ENCODE assay signal across 22 mouse cellular contexts in genomic region chr10:79974087-79974486, GRCm38 (mm10). TPM values are rescaled to one million over a fixed set of nuclear protein-coding genes. Genes with fewer than 3 reads are reported as not detected.
DNase-seq lines count a peak whose midpoint lies in the region; ATAC-seq and TF ChIP-seq lines count a peak whose summit lies in the region.
"Had no signal": no experiment of that assay in that cellular context is flagged by ENCODE, and none has a peak within 500 bp of the region (broad histone marks: within the 10 kb centered on the region; RNA-seq: fewer than 3 reads in every experiment).

No protein-coding gene starts in this region.

- DNase-seq in forebrain, embryonic 10.5 days (ENCODE audit: extremely low spot score, low spot score) = no peak
- DNase-seq in forebrain, embryonic 11.5 days (ENCODE audit: low spot score) = no peak
- DNase-seq in heart, adult 18-20 months = no peak
- no peak for DNase-seq in testis, postnatal 10 days (ENCODE audit: low spot score)
- DNase-seq in cerebellum, adult 11-12 months = no peak
- DNase-seq: adrenal gland, adult 2 months; adrenal gland, postnatal 10 days; adrenal gland, postnatal 25 days; B cell, adult 2 months; cerebellum, adult 11 months; cerebellum, adult 2 months; cerebellum, adult 9-10 months; cerebellum, postnatal 25 days; forebrain, postnatal 0 days had no signal

- no peak for ATAC-seq in forebrain, embryonic 11.5 days (replicated peaks; ENCODE audit: low FRiP score)
- ATAC-seq in heart, embryonic 14.5 days (ENCODE audit: insufficient number of reproducible peaks, insufficient read depth, low FRiP score, low read depth) = 0 out of 2 replicates have a peak, but pooled peaks have one; percentile 3
- ATAC-seq: CD4-positive, CD25-positive, alpha-beta regulatory T cell, adult 4 months; forebrain, embryonic 13.5 days; forebrain, embryonic 15.5 days; forebrain, postnatal 0 days had no signal

- H3K36me3 ChIP-seq in forebrain, embryonic 10.5 days (replicated peaks) = peaks cover 58% of the 10 kb centered on the region
- peaks cover 21% of the 10 kb centered on the region for H3K36me3 ChIP-seq in forebrain, embryonic 11.5 days (ENCODE audit: control insufficient read depth, insufficient read depth, low read length)
- H3K36me3 ChIP-seq in heart, embryonic 14.5 days (ENCODE audit: control insufficient read depth, insufficient read depth, low read length) = peaks cover 42% of the 10 kb centered on the region
- H3K36me3 ChIP-seq in testis, adult 2 months (ENCODE audit: control insufficient read depth, insufficient read depth, low read length) = no peaks in the 10 kb centered on the region; the same call in 1 of the 2 replicates

- WGBS in forebrain, embryonic 10.5 days = 88% methylated on average over 21 of the region's 21 CpGs
- 92% methylated on average over 21 of the region's 21 CpGs for WGBS in forebrain, embryonic 11.5 days
- 90% methylated on average over 21 of the region's 21 CpGs for WGBS in heart, embryonic 14.5 days

- TF ChIP-seq CTCF in testis, adult 2 months (IDR thresholded peaks at IDR 0.05; ENCODE audit: control insufficient read depth, insufficient read depth, insufficient replicate concordance, low read depth, low read length) = no peak

- no peak for TF ChIP-seq POLR2A in testis, adult 2 months (IDR thresholded peaks at IDR 0.05; ENCODE audit: control insufficient read depth, low read depth, low read length)

- H3K27ac ChIP-seq in forebrain, embryonic 10.5 days = no peak overlapping the region
- no peak overlapping the region for H3K27ac ChIP-seq in forebrain, embryonic 11.5 days (ENCODE audit: low read depth, low read length)
- H3K27ac ChIP-seq in heart, embryonic 14.5 days (replicated peaks in 1 of 2; ENCODE audit: control insufficient read depth in 1 of 2, insufficient read depth in 1 of 2, low read depth in 2 of 2, low read length in 2 of 2) = no peak overlapping the region
- H3K27ac ChIP-seq in testis, adult 2 months (ENCODE audit: control insufficient read depth, insufficient read depth, low read depth, low read length) = no peak overlapping the region
- H3K27ac ChIP-seq: embryonic facial prominence, embryonic 10.5 days; embryonic facial prominence, embryonic 12.5 days; forebrain, embryonic 13.5 days; forebrain, embryonic 15.5 days had no signal

- 0 out of 2 replicates have a peak overlapping the region, but pooled peaks have one; percentile 4 for H3K4me3 ChIP-seq in forebrain, embryonic 10.5 days
- no peak overlapping the region for H3K4me3 ChIP-seq in forebrain, embryonic 11.5 days (ENCODE audit: low read depth, low read length)
- no peak overlapping the region for H3K4me3 ChIP-seq in heart, embryonic 14.5 days (ENCODE audit: control insufficient read depth in 1 of 2, insufficient read depth in 1 of 2, low read depth in 1 of 2, low read length in 2 of 2)
- peak overlapping the region; percentile 39 for H3K4me3 ChIP-seq in testis, adult 2 months (ENCODE audit: control insufficient read depth, low read depth, low read length)
- H3K4me3 ChIP-seq: embryonic facial prominence, embryonic 10.5 days; embryonic facial prominence, embryonic 12.5 days; forebrain, embryonic 13.5 days; forebrain, embryonic 15.5 days had no signal

- H3K27me3 ChIP-seq in forebrain, embryonic 10.5 days (ENCODE audit: poor library complexity, severe bottlenecking) = peaks cover 70% of the 10 kb centered on the region
- peaks cover 20% of the 10 kb centered on the region for H3K27me3 ChIP-seq in forebrain, embryonic 11.5 days (ENCODE audit: control insufficient read depth, insufficient read depth, low read length)
- H3K27me3 ChIP-seq in heart, embryonic 14.5 days (ENCODE audit: control insufficient read depth, insufficient read depth, low read length) = peaks cover 20% of the 10 kb centered on the region
- no peaks in the 10 kb centered on the region for H3K27me3 ChIP-seq in testis, adult 2 months (ENCODE audit: control insufficient read depth, insufficient read depth, low read length)
- H3K27me3 ChIP-seq: CH12.LX had no signal

- no peak overlapping the region for H3K9ac ChIP-seq in forebrain, embryonic 11.5 days (ENCODE audit: low read length)
- no peak overlapping the region for H3K9ac ChIP-seq in heart, embryonic 14.5 days (ENCODE audit: low read length)
- H3K9ac ChIP-seq: embryonic facial prominence, embryonic 12.5 days; forebrain, embryonic 13.5 days; forebrain, embryonic 15.5 days; forebrain, postnatal 0 days had no signal

- H3K9me3 ChIP-seq in forebrain, embryonic 10.5 days = peaks cover 10% of the 10 kb centered on the region; the same call in 1 of the 2 replicates
- no peaks in the 10 kb centered on the region for H3K9me3 ChIP-seq in forebrain, embryonic 11.5 days (ENCODE audit: control insufficient read depth, low read length)
- H3K9me3 ChIP-seq in heart, embryonic 14.5 days (ENCODE audit: control insufficient read depth, low read length) = no peaks in the 10 kb centered on the region
- H3K9me3 ChIP-seq: embryonic facial prominence, embryonic 10.5 days; embryonic facial prominence, embryonic 12.5 days; forebrain, embryonic 13.5 days; forebrain, embryonic 15.5 days had no signal

- peaks cover 21% of the 10 kb centered on the region for H3K4me1 ChIP-seq in forebrain, embryonic 10.5 days
- peaks cover 8% of the 10 kb centered on the region for H3K4me1 ChIP-seq in forebrain, embryonic 11.5 days (replicated peaks; ENCODE audit: control insufficient read depth, insufficient read depth, low read length)
- peaks cover 2 to 12% of the 10 kb centered on the region in 2 experiments; a peak in 3 of 4 replicates for H3K4me1 ChIP-seq in heart, embryonic 14.5 days (ENCODE audit: control insufficient read depth in 2 of 2, insufficient read depth in 2 of 2, low read length in 2 of 2)
- H3K4me1 ChIP-seq in testis, adult 2 months (ENCODE audit: control insufficient read depth, insufficient read depth, low read length) = peaks cover 36% of the 10 kb centered on the region

- H3K4me2 ChIP-seq in forebrain, embryonic 11.5 days (ENCODE audit: low read depth, low read length, severe bottlenecking) = no peak overlapping the region
- H3K4me2 ChIP-seq in heart, embryonic 14.5 days (ENCODE audit: low read length) = no peak overlapping the region
- H3K4me2 ChIP-seq: embryonic facial prominence, embryonic 12.5 days; forebrain, embryonic 13.5 days; forebrain, embryonic 15.5 days had no signal

RNA-seq across cellular contexts. Expression of gene Grin3b, which starts 3.6 kb away (rescaled TPM):
- polyA plus RNA-seq in forebrain, embryonic 10.5 days (2016; fragmentation: Nextera tagmentation; extraction: Ambion mirVana) = 0.20 and 0.31 TPM in 2 replicates
- polyA plus RNA-seq in forebrain, embryonic 11.5 days (2014; fragmentation: Nextera tagmentation; extraction: Ambion mirVana) = 0.29 and 0.33 TPM in 2 replicates
- polyA plus RNA-seq in heart, embryonic 14.5 days (2014; fragmentation: Nextera tagmentation; extraction: Ambion mirVana) = 0.09 and 0.18 TPM in 2 replicates
- under 1 TPM; 0.57 to 0.67 TPM for total RNA-seq in heart, adult 18-20 months (2021)
- 17.4 and 18.9 TPM in 2 replicates for polyA plus RNA-seq in testis, adult 2 months (2012; rRNA removed)

RNA-seq across cellular contexts. Expression of gene Tmem259, which starts 10.0 kb away (rescaled TPM):
- polyA plus RNA-seq in forebrain, embryonic 10.5 days (2016; fragmentation: Nextera tagmentation; extraction: Ambion mirVana) = 8.4 and 9.6 TPM in 2 replicates
- polyA plus RNA-seq in forebrain, embryonic 11.5 days (2014; fragmentation: Nextera tagmentation; extraction: Ambion mirVana) = 17.8 and 18.6 TPM in 2 replicates
- 16.2 and 20.3 TPM in 2 replicates for polyA plus RNA-seq in heart, embryonic 14.5 days (2014; fragmentation: Nextera tagmentation; extraction: Ambion mirVana)
- 100 to 1,000 TPM; 120 TPM for total RNA-seq in heart, adult 18-20 months (2021)
- polyA plus RNA-seq in testis, adult 2 months (2012; rRNA removed) = 202 and 209 TPM in 2 replicates

RNA-seq across cellular contexts. Expression of gene Wdr18, which starts 14.1 kb away (rescaled TPM):
- polyA plus RNA-seq in forebrain, embryonic 10.5 days (2016; fragmentation: Nextera tagmentation; extraction: Ambion mirVana) = 165 and 167 TPM in 2 replicates
- polyA plus RNA-seq in forebrain, embryonic 11.5 days (2014; fragmentation: Nextera tagmentation; extraction: Ambion mirVana) = 111 and 112 TPM in 2 replicates
- polyA plus RNA-seq in heart, embryonic 14.5 days (2014; fragmentation: Nextera tagmentation; extraction: Ambion mirVana) = 73.2 and 84.4 TPM in 2 replicates
- total RNA-seq in heart, adult 18-20 months (2021) = 10 to 100 TPM; 33.1 to 33.6 TPM
- 33.9 and 36.5 TPM in 2 replicates for polyA plus RNA-seq in testis, adult 2 months (2012; rRNA removed)

RNA-seq across cellular contexts. Expression of gene Cnn2, which starts 14.3 kb away (rescaled TPM):
- polyA plus RNA-seq in forebrain, embryonic 10.5 days (2016; fragmentation: Nextera tagmentation; extraction: Ambion mirVana) = 222 and 226 TPM in 2 replicates
- polyA plus RNA-seq in forebrain, embryonic 11.5 days (2014; fragmentation: Nextera tagmentation; extraction: Ambion mirVana) = 160 and 182 TPM in 2 replicates
- polyA plus RNA-seq in heart, embryonic 14.5 days (2014; fragmentation: Nextera tagmentation; extraction: Ambion mirVana) = 265 and 275 TPM in 2 replicates
- total RNA-seq in heart, adult 18-20 months (2021) = 10 to 100 TPM; 28.3 to 32.6 TPM
- 4.4 and 6.8 TPM in 2 replicates for polyA plus RNA-seq in testis, adult 2 months (2012; rRNA removed)

RNA-seq across cellular contexts. Expression of gene Abca7, which starts 22.2 kb away (rescaled TPM):
- 2.9 and 3.1 TPM in 2 replicates for polyA plus RNA-seq in forebrain, embryonic 10.5 days (2016; fragmentation: Nextera tagmentation; extraction: Ambion mirVana)
- polyA plus RNA-seq in forebrain, embryonic 11.5 days (2014; fragmentation: Nextera tagmentation; extraction: Ambion mirVana) = 3.4 and 3.9 TPM in 2 replicates
- 1.6 and 1.7 TPM in 2 replicates for polyA plus RNA-seq in heart, embryonic 14.5 days (2014; fragmentation: Nextera tagmentation; extraction: Ambion mirVana)
- total RNA-seq in heart, adult 18-20 months (2021) = 1 to 10 TPM; 6.5 to 7.6 TPM
- polyA plus RNA-seq in testis, adult 2 months (2012; rRNA removed) = 2.2 and 2.3 TPM in 2 replicates

Comparison
In these comparisons a context has a peak if more than half of its experiments do, and no peak if none do; other contexts are left out.
1. H3K4me3 ChIP-seq: peak in forebrain, embryonic 10.5 days (single experiment) and testis, adult 2 months (single experiment); none in forebrain, embryonic 11.5 days (single experiment) and heart, embryonic 14.5 days (0 of 2).
2. RNA of gene Grin3b, which starts 3.6 kb away (polyA plus RNA-seq): 17.4 to 18.9 TPM in testis, adult 2 months; 0.29 to 0.33 TPM in forebrain, embryonic 11.5 days, 0.20 to 0.31 TPM in forebrain, embryonic 10.5 days and 0.09 to 0.18 TPM in heart, embryonic 14.5 days; every median in the first group is over 10 times any median in the second.